Mouse (Mus musculus): ENCODE data around the gene Creld2.

The Creld2 gene

DNA sequence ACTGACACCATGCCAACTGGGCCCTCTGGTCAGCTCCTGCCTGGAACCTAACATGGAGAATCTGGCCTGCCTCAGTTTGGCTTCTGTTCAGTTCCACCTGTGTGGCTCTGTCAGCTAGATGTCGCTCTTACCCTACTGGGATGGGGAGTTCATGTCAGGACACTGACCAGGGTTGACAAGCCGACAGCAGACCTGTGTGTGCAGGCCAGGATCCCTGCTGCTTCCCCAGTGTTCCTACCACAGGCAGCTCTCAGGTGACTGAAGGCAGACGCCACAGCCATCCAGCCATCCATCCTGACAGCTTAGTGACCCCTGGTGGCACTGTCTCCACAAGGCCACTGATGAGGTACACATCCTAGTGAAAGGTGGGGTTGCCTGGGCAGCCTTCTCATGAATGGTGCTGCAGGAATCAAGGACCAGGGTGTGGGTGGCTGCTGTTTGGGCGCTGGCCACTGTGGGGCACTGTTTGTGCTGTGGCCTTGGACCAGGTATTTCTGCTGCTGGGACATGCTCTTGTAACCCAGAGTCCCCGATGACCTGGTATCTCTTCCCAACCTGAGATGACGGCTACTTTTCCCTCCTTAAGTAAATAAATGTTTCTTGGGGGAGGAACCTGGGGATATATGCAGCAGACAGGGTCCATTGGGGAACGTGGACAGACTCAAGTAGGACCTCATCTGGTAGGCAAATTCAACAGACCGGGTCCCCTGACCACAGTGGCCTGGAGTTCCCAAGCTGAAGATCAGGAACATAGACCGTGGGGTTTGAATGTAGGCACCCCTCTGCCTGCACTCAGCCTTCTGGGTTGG is 8.7 kb downstream of the Creld2 start:
- in situ Hi-C loops (cut with MboI; ENCODE audit: low pct_unique_long_range_greater_than_20kb in 1 of 2, low sequenced_read_pairs in 2 of 2, unreplicated experiment in 1 of 2), result loop anchor here (5.0 to 10.0 kb wide), 3 partner anchors 47 to 237 kb away; no protein-coding TSS in a partner anchor

DNA sequence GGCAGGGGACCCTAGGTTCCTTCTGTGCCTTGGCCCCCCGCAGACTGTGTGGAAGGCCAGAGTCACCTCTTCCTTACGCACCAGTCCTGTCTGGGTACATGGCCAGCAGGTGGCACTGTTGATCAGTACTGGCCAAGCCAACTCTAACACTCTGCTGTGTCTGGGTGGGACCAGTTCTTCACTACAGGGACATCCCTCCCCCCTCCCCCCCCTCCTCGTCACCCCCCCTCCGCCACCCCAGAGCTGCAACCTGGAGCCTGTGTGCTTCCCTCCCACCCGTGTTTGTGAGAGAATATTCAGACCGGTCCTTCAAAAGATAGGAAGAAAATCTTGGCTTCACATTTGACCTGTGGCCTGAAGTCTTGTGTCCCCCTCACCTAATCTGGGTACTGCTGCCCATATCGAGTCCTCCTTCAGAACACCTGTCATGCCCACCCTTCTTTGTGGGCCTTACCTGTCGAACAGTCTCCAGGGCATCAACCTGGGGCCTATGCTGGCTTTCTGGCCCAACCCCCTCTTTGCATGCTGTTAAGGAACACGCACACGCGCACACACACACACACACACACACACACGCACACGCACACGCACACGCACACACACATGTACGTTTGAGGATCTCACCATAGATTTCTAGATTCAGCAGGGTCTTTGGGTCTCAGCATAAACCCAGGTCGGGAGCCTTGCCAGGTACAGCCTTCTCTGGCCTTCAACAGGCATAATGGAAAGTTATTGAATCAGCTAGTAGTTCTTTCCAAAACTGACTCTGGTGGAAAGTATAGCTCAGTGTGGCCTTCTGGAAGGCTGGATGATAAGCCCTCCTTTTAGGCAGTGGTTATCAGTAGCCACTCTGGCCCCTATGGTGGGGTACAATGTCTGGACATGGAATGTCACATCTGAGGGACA is 9.6 kb downstream of the Creld2 start:
- in situ Hi-C loops (cut with MboI; ENCODE audit: low pct_unique_long_range_greater_than_20kb in 1 of 2, low sequenced_read_pairs in 2 of 2, unreplicated experiment in 1 of 2), result loop anchor here (5.0 to 10.0 kb wide), 3 partner anchors 46 to 236 kb away; no protein-coding TSS in a partner anchor

DNA sequence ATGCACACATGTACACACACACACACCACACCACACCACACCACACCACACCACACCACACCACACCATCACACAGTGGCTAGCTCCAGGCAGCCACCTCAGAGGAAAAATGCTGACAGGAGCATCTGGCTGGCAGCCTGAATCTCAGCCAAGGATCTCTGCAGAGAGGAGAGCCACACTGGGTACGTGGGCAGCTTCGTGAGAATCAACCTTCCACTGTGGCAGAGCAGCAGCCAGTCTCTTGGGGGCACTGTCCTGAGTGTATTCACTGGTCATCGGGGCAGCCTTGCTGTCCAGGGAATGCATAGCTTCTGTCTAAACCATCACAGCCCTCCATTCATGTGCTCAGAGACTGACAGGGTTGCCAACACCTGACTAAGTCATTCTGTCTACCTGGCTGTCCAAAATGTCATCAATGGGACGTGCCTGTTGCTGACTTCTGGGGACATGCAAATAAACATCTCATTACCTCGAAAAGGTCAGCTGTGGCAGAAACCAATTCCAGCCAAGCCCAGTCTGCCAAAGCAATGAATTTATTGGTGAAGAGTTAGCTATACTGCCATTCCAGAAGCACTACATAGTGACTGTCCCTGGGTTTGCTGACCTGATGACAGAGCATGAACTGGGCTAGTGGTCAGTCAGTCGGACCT is 10.5 kb downstream of the Creld2 start:
- in situ Hi-C loops (cut with MboI; ENCODE audit: low pct_unique_long_range_greater_than_20kb in 1 of 2, low sequenced_read_pairs in 2 of 2, unreplicated experiment in 1 of 2), result loop anchor here (5.0 to 10.0 kb wide), 3 partner anchors 45 to 235 kb away; no protein-coding TSS in a partner anchor

DNA sequence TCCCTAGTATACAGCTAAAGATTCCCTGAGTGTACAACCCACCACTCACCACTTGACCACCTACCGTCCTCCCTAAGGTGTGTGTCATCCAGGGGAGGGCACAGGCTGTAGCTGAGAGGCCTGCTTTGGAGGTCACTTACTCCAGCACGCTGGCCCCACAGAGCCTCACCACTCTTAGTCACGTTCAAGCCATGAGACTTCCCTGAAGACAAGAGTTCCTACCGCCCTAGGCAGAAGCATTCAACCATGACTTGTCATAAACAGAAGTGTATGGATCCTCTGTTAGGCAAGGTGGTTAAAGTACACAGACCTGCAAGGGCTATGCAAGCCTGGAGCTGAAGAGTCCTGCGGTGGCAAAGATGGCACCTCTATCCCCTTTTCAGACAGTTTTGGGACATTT is 11.2 kb downstream of the Creld2 start:
- in situ Hi-C loops (cut with MboI; ENCODE audit: low pct_unique_long_range_greater_than_20kb in 1 of 2, low sequenced_read_pairs in 2 of 2, unreplicated experiment in 1 of 2), result no loop called here

DNA sequence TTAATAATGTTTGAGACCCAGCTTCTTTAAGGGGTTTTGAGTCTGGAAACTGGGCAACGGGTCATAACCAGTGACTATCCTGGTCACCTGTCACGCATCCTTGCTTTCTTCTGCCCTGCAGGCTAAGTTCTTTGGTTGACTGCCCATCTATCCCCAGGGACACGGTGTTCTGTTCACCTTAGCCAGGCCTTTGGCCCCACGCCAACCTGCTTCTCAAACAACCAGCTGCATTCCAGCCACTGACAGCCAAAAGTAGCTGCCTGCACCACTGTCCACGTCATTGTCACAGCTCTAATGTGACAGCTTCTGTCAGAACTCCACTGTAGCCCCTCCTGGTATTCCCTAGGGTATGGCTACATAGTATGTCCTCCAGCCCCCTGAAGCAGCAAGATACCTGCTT is 12.0 kb downstream of the Creld2 start:
- in situ Hi-C loops (cut with MboI; ENCODE audit: low pct_unique_long_range_greater_than_20kb in 1 of 2, low sequenced_read_pairs in 2 of 2, unreplicated experiment in 1 of 2), result no loop called here

DNA sequence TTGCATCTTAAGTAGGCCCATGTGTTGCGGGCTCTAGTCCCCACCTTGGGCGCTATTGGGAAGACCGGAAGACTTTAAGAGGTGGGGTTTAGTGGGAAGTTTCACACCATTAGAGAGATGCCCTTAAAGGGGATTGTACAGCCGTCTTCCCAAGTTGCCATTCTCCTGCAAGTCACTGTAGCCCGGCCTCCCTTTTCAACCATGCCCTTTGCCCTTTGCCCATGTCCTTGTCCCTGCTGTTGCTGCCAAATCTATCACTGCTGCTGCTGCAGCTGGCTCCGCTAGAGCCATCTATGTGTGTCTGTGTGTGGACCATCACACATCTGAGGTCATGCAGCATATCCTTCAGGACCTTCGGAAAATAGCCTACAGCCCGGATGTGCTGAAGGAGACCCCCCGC is 13.1 kb downstream of the Creld2 start:
- in situ Hi-C loops (cut with MboI; ENCODE audit: low pct_unique_long_range_greater_than_20kb in 1 of 2, low sequenced_read_pairs in 2 of 2, unreplicated experiment in 1 of 2), result no loop called here

DNA sequence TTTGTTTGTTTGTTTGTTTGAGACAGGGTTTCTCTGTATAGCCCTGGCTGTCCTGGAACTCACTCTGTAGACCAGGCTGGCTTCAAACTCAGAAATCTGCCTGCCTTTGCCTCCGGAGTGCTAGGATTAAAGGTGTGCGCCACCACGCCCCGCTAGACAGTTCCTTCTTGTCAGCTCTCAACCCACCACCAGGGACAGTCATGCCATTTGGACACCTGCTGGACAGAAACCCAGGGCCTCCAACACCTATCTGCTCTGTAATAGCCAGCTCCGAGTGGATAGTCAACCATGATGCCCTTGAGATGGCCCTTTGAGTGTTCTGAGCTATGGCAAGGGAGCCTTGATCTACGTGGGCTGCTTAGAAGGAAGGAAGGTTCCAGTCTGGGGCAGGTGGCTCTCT is 16.6 kb downstream of the Creld2 start:
- in situ Hi-C loops (cut with MboI; ENCODE audit: low pct_unique_long_range_greater_than_20kb in 1 of 2, low sequenced_read_pairs in 2 of 2, unreplicated experiment in 1 of 2), result no loop called here

DNA sequence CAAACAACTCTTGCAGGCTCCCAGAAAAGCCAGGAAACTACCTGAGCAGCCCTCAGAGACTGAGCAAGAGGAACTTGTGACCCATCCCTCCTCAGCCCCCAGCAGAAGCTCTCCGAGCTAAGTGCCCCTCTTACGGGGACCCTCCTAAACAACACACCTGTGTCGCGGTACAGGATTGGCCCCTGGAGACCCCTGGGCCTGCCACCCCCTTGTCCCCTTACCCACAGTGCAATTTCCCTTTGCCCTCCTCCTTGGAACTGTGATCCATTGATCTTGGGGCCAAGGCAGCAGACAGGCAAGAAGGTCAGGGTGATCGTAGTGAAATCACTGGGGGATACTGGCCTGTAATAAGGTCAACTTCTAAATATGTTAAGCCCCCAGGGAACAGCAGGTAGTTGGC is 17.1 kb downstream of the Creld2 start:
- in situ Hi-C loops (cut with MboI; ENCODE audit: low pct_unique_long_range_greater_than_20kb in 1 of 2, low sequenced_read_pairs in 2 of 2, unreplicated experiment in 1 of 2), result no loop called here

DNA sequence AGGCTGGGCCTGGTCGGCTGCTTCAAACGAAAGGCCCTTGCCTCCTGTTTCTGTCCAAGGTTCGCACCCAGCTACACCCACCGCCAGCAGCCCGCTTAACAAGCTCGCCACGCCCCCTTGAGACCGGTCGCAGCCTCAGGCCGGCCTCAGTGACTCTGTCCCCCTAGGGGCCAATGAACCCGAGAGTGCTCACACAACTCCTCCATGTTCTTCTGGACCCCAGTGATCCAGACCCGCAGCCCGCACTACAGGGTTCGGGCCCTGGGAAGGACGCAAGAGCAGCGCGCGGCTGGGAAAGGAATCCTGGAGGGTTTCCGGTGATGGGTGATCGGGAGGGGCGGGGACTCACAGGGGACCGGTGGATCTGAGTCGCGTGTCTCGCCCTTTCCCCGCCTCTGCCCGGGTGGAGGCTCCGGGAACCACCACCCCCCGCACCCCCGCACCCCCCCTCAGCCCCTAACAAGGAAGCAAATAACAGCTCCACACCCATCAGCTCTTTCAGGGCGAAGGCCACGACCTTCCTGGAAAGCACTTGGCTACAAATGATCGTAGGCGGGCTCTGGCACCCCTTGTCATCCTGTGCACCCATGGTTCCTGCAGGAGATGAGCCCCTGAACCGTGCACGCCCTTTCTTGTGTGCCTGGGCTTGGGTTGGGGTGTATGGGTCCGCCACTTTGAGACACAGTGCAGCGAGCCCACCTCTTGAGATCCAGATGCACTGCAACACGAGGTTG is 17.9 kb downstream of the Creld2 start:
- in situ Hi-C loops (cut with MboI; ENCODE audit: low pct_unique_long_range_greater_than_20kb in 1 of 2, low sequenced_read_pairs in 2 of 2, unreplicated experiment in 1 of 2), result no loop called here

DNA sequence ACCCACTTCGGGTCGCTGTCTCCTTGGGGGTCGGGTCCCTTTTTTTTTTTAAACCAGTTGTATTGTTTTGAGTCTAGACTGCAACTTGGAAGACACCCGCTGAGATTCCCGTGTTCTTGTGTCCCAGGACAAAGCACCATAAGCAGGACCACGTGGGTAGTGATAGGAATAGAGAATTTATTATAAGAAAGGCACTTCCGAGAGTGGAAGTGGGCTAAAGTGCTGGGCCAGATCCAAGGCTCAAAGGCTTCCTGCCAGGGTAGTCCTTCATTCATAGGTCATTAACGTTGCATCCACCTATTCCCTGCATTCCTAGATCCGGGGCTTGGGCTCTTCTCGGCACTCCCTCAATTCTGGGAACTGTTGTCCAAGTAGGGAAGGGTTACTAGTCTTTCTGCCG is 18.5 kb downstream of the Creld2 start:
- in situ Hi-C loops (cut with MboI; ENCODE audit: low pct_unique_long_range_greater_than_20kb in 1 of 2, low sequenced_read_pairs in 2 of 2, unreplicated experiment in 1 of 2), result no loop called here

DNA sequence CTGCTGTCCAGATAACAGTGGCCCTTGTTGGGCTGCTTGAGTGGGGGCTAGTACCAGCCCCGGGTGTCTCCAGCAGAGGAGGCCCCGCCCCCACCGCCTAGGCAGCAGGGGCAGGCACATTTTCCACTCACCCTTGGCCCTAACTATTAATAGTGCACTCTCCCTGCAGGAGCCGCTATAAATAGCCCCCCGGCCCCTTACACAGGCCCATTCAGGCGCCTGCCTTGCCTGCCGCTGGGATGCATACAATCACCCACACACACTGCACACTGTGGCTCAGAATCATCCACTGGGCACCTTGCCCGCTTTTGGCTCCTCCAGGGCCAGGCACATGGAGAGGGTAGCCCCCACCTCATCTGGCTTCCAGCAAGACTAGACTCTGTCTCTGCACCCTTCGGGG is 19.8 kb downstream of the Creld2 start:
- in situ Hi-C loops (cut with MboI; ENCODE audit: low pct_unique_long_range_greater_than_20kb in 1 of 2, low sequenced_read_pairs in 2 of 2, unreplicated experiment in 1 of 2), result no loop called here

DNA sequence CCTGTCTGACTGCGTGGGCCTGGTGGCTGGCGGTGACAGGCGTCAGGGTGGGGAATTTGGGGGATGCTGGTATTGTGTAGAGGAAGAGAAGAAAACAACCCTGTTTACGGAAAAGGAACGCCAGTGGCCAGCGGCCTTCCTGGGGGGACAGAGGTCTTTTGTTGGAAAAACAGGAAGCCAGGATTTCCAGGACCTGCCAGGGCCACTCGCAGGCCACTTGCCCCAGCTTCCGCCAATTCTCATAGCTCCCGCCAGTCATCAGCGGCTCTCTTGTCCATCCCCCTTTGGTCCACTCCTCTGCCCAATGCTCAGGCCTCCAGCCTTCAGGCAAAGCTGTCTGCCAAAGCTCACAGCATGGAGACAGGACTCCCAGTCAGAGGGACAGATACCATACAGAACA is 20.7 kb downstream of the Creld2 start:
- in situ Hi-C loops (cut with MboI; ENCODE audit: low pct_unique_long_range_greater_than_20kb in 1 of 2, low sequenced_read_pairs in 2 of 2, unreplicated experiment in 1 of 2), result no loop called here

DNA sequence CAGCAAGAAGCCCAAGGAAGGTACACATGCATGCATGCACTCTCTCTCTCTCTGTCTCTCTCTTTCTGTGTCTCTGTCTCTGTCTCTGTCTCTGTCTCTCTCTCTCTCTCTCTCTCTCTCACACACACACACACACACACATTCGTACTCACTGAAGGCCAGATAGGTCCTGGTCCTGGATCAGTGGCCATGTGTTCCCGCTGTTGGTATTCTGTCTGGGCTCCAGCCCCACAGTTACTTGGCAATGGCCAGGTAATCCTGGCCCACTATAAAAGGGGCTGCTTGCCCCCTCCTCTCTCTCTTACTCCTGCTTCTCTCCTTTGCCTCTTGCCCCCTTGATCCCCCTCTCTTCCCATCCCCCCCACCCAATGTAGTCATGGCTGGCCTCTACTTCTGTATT is 21.7 kb downstream of the Creld2 start:
- in situ Hi-C loops (cut with MboI; ENCODE audit: low pct_unique_long_range_greater_than_20kb in 1 of 2, low sequenced_read_pairs in 2 of 2, unreplicated experiment in 1 of 2), result no loop called here

DNA sequence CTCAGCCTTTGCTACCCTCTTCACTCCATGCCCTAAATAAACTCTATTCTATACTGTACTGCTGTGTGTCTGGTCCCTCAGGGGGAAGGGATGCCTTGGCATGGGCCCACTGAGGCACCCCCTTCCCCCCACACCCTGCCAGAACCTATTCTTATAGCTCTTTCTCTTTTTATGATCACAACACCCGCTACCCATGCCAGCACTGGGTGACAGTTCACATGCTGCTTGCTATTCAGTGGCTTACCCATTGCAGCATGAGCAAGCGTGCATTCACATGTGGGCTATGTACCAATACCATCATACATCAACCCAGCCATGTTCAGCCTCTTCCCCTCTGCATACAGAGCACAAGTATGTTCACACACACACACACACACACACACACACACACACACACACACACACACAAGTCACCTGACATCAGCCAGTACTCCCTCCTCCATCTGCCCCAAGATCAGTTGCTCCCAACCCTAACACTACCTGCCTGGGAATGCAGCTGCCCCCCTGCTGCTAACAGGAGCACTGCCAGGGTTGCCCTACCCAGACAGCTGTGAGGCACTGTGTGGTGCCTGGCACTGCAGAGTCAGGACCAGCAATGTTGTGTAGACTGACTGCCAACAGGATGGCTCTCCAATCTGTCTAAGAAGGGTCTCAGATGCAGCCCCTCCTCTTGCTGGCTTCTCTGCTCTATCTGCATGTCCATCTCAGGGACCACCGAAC is 22.3 kb downstream of the Creld2 start:
- in situ Hi-C loops (cut with MboI; ENCODE audit: low pct_unique_long_range_greater_than_20kb in 1 of 2, low sequenced_read_pairs in 2 of 2, unreplicated experiment in 1 of 2), result no loop called here

DNA sequence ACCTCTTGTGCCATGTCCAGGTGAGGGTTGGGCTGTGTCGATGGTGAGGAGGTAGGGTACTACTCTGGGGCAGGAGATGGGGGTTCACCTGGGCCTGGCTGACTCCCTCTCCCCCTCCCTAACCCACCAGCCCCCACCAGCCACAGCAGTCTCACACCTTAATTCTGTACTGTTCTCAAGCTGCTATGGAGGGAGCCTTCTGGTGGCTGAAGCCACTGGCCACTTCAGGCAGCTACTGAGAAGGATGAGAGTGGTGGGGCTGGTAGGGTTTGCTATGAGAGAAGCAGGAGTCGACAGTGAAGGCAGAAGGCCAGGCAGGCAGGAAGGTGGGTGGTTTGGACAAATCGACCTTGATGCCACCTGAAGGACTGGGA is 22.8 kb downstream of the Creld2 start:
- in situ Hi-C loops (cut with MboI; ENCODE audit: low pct_unique_long_range_greater_than_20kb in 1 of 2, low sequenced_read_pairs in 2 of 2, unreplicated experiment in 1 of 2), result no loop called here

DNA sequence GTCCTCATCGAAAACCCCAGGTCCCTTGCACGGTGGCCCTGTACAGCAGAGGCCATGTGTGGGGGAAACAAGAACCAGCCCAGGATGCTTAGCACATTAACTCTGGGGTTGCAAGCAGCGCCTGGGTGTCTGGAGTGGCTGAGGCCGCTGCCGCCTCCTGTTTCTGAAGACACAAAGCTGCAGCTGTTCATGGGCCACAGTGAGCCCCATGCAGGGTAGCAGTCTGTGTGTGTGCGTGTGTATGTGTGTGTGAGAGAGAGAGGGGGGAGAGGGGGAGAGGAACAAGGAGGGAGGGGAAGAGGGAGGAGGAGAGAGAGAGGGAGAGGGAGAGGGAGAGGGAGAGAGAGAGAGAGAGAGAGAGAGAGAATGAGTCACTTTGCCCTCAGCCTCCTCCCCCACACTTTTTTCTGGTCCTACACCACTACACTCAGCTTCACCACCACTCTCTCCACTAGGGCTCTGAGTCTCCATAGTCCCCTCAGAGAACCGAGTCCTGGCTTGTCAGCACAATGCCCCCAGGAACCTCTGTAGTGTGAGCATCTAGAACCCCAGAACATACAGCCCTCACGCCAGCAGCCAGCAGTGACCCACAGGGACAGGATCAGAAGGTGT is 24.1 kb downstream of the Creld2 start:
- in situ Hi-C loops (cut with MboI; ENCODE audit: low pct_unique_long_range_greater_than_20kb in 1 of 2, low sequenced_read_pairs in 2 of 2, unreplicated experiment in 1 of 2), result no loop called here

DNA sequence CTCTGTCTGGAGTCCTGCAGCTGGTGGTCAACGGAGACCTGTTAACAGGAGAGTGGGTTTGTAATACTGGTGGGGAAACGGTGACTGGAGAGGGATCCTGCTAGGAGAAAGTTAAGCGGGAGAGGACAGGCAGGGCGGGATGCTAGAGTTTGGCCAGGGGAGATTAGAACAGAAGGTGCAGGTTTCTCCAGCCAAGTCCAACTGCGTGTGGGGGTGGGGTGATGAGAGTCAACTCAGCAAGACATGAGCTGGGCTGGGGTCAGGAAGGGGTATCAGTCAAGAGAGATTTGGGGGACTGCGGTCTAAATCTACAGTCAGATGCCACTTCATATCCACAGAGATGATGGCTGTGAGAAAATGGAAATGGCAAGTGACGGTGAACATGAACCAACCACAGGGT is 25.5 kb downstream of the Creld2 start:
- in situ Hi-C loops (cut with MboI; ENCODE audit: low pct_unique_long_range_greater_than_20kb in 1 of 2, low sequenced_read_pairs in 2 of 2, unreplicated experiment in 1 of 2), result no loop called here

DNA sequence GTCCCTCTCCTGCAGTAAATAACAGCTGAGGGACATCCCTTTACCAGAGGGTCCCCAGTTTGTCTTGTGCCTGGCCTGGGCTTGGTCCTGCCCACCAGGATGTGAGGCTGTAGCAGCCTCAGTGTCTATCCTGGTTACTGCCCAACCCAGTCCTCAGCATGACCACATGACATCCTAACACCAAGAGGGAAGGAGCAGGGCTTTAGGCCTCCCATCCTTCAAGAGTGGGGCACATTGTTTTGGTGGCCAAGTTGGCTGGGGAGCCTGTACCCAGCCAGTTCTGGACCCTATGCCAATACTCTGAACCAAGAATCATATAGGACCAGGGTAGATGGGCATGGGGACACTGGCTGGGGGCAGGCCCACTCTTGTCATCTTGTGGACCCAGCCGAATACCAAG is 29.2 kb downstream of the Creld2 start:
- in situ Hi-C loops (cut with MboI; ENCODE audit: low pct_unique_long_range_greater_than_20kb in 1 of 2, low sequenced_read_pairs in 2 of 2, unreplicated experiment in 1 of 2), result no loop called here
